Mouse (Mus musculus): ENCODE results near the gene Tbc1d13.

Tbc1d13 gene

GRCm38 (mm10) chr2:30198021-30198420 lies 64.5 kb downstream of the Tbc1d13 start:
- H3K4me1 ChIP-seq (replicated peaks; ENCODE audit: low read depth, low read length): peaks cover 20% of the 10 kb centered on the region
- no peak for TF ChIP-seq POU5F1 (IDR thresholded peaks at IDR 0.05; ENCODE audit: borderline replicate concordance, low read length)
- TF ChIP-seq CTCF (conservative IDR thresholded peaks at IDR 0.05; ENCODE audit: low read length): no peak
- no peak for TF ChIP-seq NANOG (IDR thresholded peaks at IDR 0.05; ENCODE audit: borderline replicate concordance, low read length)
- H3K4me3 ChIP-seq (replicated peaks; ENCODE audit: low read length): no peak overlapping the region
- peaks cover 1% of the 10 kb centered on the region; the same call in 1 of the 2 replicates for H3K9me3 ChIP-seq (ENCODE audit: low read length)
- no peaks in the 10 kb centered on the region for H3K27me3 ChIP-seq (ENCODE audit: insufficient read depth, low read length)
- H3K36me3 ChIP-seq (ENCODE audit: insufficient read depth, low read length): no peaks in the 10 kb centered on the region

DNA sequence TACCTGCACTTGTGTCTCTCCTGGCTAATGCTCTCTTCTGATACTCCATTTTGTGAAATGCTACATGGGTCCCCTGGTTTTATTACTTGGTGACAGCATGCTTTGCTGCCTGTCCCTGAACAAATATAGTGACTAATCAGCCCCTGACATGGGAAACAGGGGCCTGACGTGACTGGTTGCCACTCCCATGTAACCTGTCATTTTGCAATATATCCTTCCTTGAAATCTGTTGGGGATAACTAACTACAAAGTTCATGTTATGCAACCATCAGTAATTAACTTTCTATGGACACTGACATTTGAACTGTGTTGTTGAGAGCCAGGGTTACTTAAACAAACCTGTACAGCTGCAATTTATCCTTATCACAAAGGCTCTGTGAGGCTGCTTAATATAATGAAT lies 66.4 kb downstream of the Tbc1d13 start:
- TF ChIP-seq NANOG (IDR thresholded peaks at IDR 0.05; ENCODE audit: borderline replicate concordance, low read length) (no peak), POU5F1 (IDR thresholded peaks at IDR 0.05; ENCODE audit: borderline replicate concordance, low read length) (no peak), CTCF (conservative IDR thresholded peaks at IDR 0.05; ENCODE audit: low read length) (no peak)
- Histone ChIP-seq H3K4me1 (replicated peaks; ENCODE audit: low read depth, low read length) (peaks cover 20% of the 10 kb centered on the region), H3K36me3 (ENCODE audit: insufficient read depth, low read length) (no peaks in the 10 kb centered on the region), H3K27me3 (ENCODE audit: insufficient read depth, low read length) (no peaks in the 10 kb centered on the region), H3K4me3 (replicated peaks; ENCODE audit: low read length) (no peak overlapping the region), H3K9me3 (ENCODE audit: low read length) (no peaks in the 10 kb centered on the region)

DNA sequence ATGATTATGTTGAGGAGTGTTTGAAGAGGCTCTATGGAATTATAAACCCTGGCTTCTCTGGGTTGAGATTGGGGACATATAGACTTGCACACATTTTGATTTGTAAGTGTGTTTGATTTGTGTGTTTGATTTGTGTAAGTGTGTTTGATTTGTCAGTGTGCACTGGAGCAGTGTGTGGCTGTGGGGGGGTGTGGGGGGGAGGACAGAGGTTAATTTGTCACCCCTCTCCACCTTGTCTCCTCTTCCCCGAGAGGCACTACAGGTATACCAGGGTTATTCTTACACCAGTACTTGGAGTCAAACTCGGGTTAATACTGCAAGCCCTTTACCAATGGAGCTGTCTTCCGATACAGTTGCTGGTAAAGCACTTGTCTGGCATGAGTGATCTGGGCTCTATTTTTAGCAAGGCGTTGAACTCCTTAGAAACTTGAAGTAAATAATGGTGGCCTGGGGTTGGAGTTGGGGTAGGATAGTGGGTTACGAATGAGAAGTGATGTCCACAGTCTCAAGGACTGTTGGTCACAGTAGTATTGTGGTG lies 66.9 kb downstream of the Tbc1d13 start:
- no peaks in the 10 kb centered on the region for H3K27me3 ChIP-seq (ENCODE audit: insufficient read depth, low read length)
- H3K36me3 ChIP-seq (ENCODE audit: insufficient read depth, low read length): no peaks in the 10 kb centered on the region
- no peak overlapping the region for H3K4me3 ChIP-seq (replicated peaks; ENCODE audit: low read length)
- no peak for TF ChIP-seq CTCF (conservative IDR thresholded peaks at IDR 0.05; ENCODE audit: low read length)
- TF ChIP-seq NANOG (IDR thresholded peaks at IDR 0.05; ENCODE audit: borderline replicate concordance, low read length): no peak
- no peak for TF ChIP-seq POU5F1 (IDR thresholded peaks at IDR 0.05; ENCODE audit: borderline replicate concordance, low read length)
- peaks cover 23% of the 10 kb centered on the region for H3K4me1 ChIP-seq (replicated peaks; ENCODE audit: low read depth, low read length)
- no peaks in the 10 kb centered on the region for H3K9me3 ChIP-seq (ENCODE audit: low read length)
